Comparison of ENCODE assay signal across 11 mouse cellular contexts in the genomic region with DNA sequence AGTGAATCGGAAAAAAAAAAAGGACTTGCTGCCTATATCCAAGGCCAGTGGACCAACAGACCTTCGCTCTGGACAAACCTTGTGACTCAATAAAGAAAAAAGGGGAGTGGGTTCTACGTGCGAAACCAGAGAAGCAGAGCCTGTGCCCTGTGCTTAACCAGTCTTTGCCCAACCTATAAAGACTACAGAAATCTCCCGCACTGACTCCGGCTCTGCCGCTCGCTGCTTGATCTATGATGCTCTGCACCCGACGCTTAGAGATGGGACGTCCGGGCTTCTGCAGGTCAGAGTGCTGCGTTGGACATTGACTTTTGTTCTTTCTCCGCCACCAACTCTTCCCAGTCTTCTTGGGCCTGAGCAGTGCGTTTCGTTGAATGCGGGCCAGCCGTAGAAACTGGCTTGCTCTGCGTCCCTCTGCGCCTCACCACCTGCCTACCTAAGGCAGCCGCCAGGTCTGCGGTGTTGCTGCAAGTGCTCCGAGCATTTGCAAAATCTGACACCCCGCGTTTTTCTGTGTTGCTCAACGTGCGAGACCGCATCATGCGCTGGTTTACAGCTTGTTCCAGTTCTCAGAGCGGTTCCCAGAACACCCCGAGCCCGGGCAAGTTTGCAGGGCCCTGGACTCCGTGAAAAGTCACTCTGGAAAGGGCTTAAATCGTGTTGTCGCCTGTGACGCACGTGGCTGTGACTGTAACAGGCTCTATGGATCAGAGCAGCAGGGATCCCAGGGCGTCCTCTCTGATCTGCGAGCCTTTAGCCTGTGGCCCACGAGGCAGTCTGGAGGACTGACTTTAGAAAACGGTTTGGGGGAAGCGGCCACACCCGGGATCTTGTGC. TPM values are rescaled to one million over a fixed set of nuclear protein-coding genes. Genes with fewer than 3 reads are reported as not detected.
DNase-seq lines count a peak whose midpoint lies in the region; ATAC-seq lines count a peak whose summit lies in the region.
"Had no signal": no experiment of that assay in that cellular context is flagged by ENCODE, and none has a peak within 500 bp of the region (broad histone marks: within the 10 kb centered on the region; RNA-seq: fewer than 3 reads in every experiment).

No protein-coding gene starts in this region.

- WGBS in kidney, embryonic 15.5 days: 2% methylated on average over 43 of the region's 43 CpGs
- WGBS in limb, embryonic 13.5 days: 2% methylated on average over 43 of the region's 43 CpGs

- H3K4me3 ChIP-seq in kidney, embryonic 15.5 days (replicated peaks): peak overlapping the region; percentile 57
- H3K4me3 ChIP-seq in limb, embryonic 13.5 days: peak overlapping the region; percentile 30
- H3K4me3 ChIP-seq: layer of hippocampus, adult 2 months; neural tube, embryonic 12.5 days had no signal

- no peak for ATAC-seq in kidney, embryonic 15.5 days (replicated peaks; ENCODE audit: low FRiP score)
- no peak for ATAC-seq in limb, embryonic 13.5 days (ENCODE audit: low FRiP score, low read depth)

- H3K27ac ChIP-seq in kidney, embryonic 15.5 days: peak overlapping the region; percentile 84
- H3K27ac ChIP-seq in limb, embryonic 13.5 days: no peak overlapping the region
- H3K27ac ChIP-seq: layer of hippocampus, adult 2 months; neural tube, embryonic 12.5 days had no signal

- peak overlapping the region; percentile 47 for H3K9ac ChIP-seq in kidney, embryonic 15.5 days
- H3K9ac ChIP-seq in limb, embryonic 13.5 days: peak overlapping the region; percentile 56
- H3K9ac ChIP-seq: neural tube, embryonic 12.5 days had no signal

- peaks cover 93% of the 10 kb centered on the region for H3K27me3 ChIP-seq in kidney, embryonic 15.5 days
- peaks cover 85% of the 10 kb centered on the region for H3K27me3 ChIP-seq in limb, embryonic 13.5 days

- no peaks in the 10 kb centered on the region for H3K36me3 ChIP-seq in kidney, embryonic 15.5 days
- no peaks in the 10 kb centered on the region for H3K36me3 ChIP-seq in limb, embryonic 13.5 days
- H3K36me3 ChIP-seq: neural tube, embryonic 12.5 days had no signal

- H3K4me1 ChIP-seq in kidney, embryonic 15.5 days: peaks cover 40% of the 10 kb centered on the region
- H3K4me1 ChIP-seq in limb, embryonic 13.5 days: peaks cover 48% of the 10 kb centered on the region

- H3K4me2 ChIP-seq in kidney, embryonic 15.5 days: peak overlapping the region; percentile 74
- H3K4me2 ChIP-seq in limb, embryonic 13.5 days (replicated peaks): peak overlapping the region; percentile 82
- H3K4me2 ChIP-seq: neural tube, embryonic 12.5 days had no signal

- H3K9me3 ChIP-seq in kidney, embryonic 15.5 days (replicated peaks): no peaks in the 10 kb centered on the region
- H3K9me3 ChIP-seq in limb, embryonic 13.5 days: peaks cover 6% of the 10 kb centered on the region; the same call in 1 of the 2 replicates
- H3K9me3 ChIP-seq: neural tube, embryonic 12.5 days had no signal

- DNase-seq in kidney, adult 11 months: no peak
- DNase-seq in R1 (ENCODE audit: low read depth, low spot score): peak; percentile 45
- DNase-seq in embryo, embryonic 10.5 days (ENCODE audit: low spot score): peak; percentile 59
- no peak for DNase-seq in natural killer cell, adult 2 months (ENCODE audit: low spot score in 2 of 2)
- no peak for DNase-seq in frontal cortex, postnatal 14 days (ENCODE audit: low spot score in 2 of 2)
- DNase-seq: lung, adult 18-20 months had no signal

RNA-seq across cellular contexts. Expression of gene Six2, which starts 3.8 kb away (rescaled TPM):
- polyA plus RNA-seq in kidney, embryonic 15.5 days (2015; fragmentation: Nextera tagmentation; extraction: Ambion mirVana): 16.9 and 18.9 TPM in 2 replicates
- 8.7 and 9.7 TPM in 2 replicates for polyA plus RNA-seq in limb, embryonic 13.5 days (2015; fragmentation: Nextera tagmentation; extraction: Ambion mirVana)
- polyA plus RNA-seq: gonadal fat pad, adult 2 months had no signal

Comparison
In these comparisons a context has a peak if more than half of its experiments do, and no peak if none do; other contexts are left out.
1. DNase-seq: peak in R1 (single experiment) and embryo, embryonic 10.5 days (single experiment); none in kidney, adult 11 months (single experiment), natural killer cell, adult 2 months (0 of 2) and frontal cortex, postnatal 14 days (0 of 2).